Mouse (Mus musculus) CH12.LX (cell line): ENCODE measurements around the gene Cyp1a1. TPM values are rescaled to one million over a fixed set of nuclear protein-coding genes. Genes with fewer than 3 reads are reported as not detected.
A peak's percentile ranks its signal among the peaks of the same experiment; 100 is the strongest.

Experiments used
- DNase-seq: peaks from one replicate; pipeline ENCODE4 v3.0.0-alpha.2; 2013; ENCODE audit errors: extremely low read depth
- H3K27ac ChIP-seq: 2 replicates; pipeline ENCODE4 v1.5.1; 2012; ENCODE audit warnings: low read depth, mild to moderate bottlenecking, control low read depth, moderate library complexity; ENCODE audit not compliant: insufficient read depth
- H3K27me3 ChIP-seq: replicated peaks from 2 replicates; pipeline ENCODE3; 2012; ENCODE audit warnings: inconsistent platforms
- H3K36me3 ChIP-seq, 2 experiments: replicated peaks in 1 of 2; 2 replicates each; pipeline versions ENCODE3 to v1.6.1; 2012; ENCODE audit warnings: inconsistent platforms in 1 of 2, low read length in 1 of 2, mild to moderate bottlenecking in 1 of 2, mixed read lengths in 1 of 2, moderate library complexity in 1 of 2; ENCODE audit not compliant: control insufficient read depth in 1 of 2, insufficient read depth in 1 of 2
- H3K4me1 ChIP-seq, 2 experiments: 2 replicates each; pipeline ENCODE4 v1.6.1; 2012; ENCODE audit warnings: inconsistent platforms in 1 of 2, moderate library complexity in 1 of 2; ENCODE audit not compliant: insufficient read depth in 2 of 2, control insufficient read depth in 1 of 2
- H3K4me2 ChIP-seq: 2 replicates; pipeline ENCODE4 v1.6.1; 2012; ENCODE audit warnings: low read depth, mild to moderate bottlenecking, control low read depth; ENCODE audit not compliant: poor library complexity, insufficient read depth, severe bottlenecking
- H3K4me3 ChIP-seq, 3 experiments: fragments of 150-350 bp in 1 of 3; sonication (generic) in 1 of 3; replicated peaks in 1 of 3; 2 replicates each; pipeline versions ENCODE3 to v1.5.1; 2011 to 2012; ENCODE audit warnings: low read depth in 2 of 3, low read length in 2 of 3, mild to moderate bottlenecking in 2 of 3, moderate library complexity in 2 of 3, control low read depth in 1 of 3, improper control_type of control experiment in 1 of 3, inconsistent platforms in 1 of 3, mixed read lengths in 1 of 3; ENCODE audit not compliant: poor library complexity in 1 of 3
- H3K79me2 ChIP-seq: replicated peaks from 2 replicates; pipeline ENCODE4 v1.6.1; 2012; ENCODE audit warnings: mild to moderate bottlenecking, moderate library complexity; ENCODE audit not compliant: control insufficient read depth, poor library complexity, insufficient read depth, severe bottlenecking; ENCODE audit errors: extremely low read depth
- H3K9ac ChIP-seq: 2 replicates; pipeline ENCODE4 v1.6.1; 2012; ENCODE audit warnings: low read depth, mild to moderate bottlenecking, control low read depth, moderate library complexity; ENCODE audit not compliant: insufficient read depth
- H3K9me3 ChIP-seq: replicated peaks from 2 replicates; pipeline ENCODE3; 2012; ENCODE audit warnings: low read length, inconsistent platforms, mixed read lengths
- CHD1 ChIP-seq: IDR thresholded peaks from 2 replicates; pipeline ENCODE4 v1.6.1; 2012; ENCODE audit warnings: low read depth, low read length, improper control_type of control experiment, inconsistent platforms
- CHD2 ChIP-seq: IDR thresholded peaks from 2 replicates; pipeline ENCODE4 v1.6.1; 2011; ENCODE audit warnings: low read length, improper control_type of control experiment
- CTCF ChIP-seq, 2 experiments: IDR thresholded peaks in 1 of 2; conservative IDR thresholded peaks in 1 of 2; 2 replicates each; pipeline ENCODE4 v1.5.1; 2011 to 2012; ENCODE audit warnings: low read depth in 2 of 2, low read length in 2 of 2, improper control_type of control experiment in 1 of 2, inconsistent platforms in 1 of 2, mild to moderate bottlenecking in 1 of 2, moderate library complexity in 1 of 2
- E2F4 ChIP-seq: IDR thresholded peaks from 2 replicates; pipeline ENCODE4 v1.6.1; 2011; ENCODE audit warnings: low read depth, low read length, improper control_type of control experiment; ENCODE audit not compliant: insufficient replicate concordance
- ELF1 ChIP-seq: IDR thresholded peaks from 2 replicates; pipeline ENCODE4 v1.6.1; 2014; ENCODE audit warnings: low read depth, mild to moderate bottlenecking, inconsistent platforms, low read length, improper control_type of control experiment
- ETS1 ChIP-seq: conservative IDR thresholded peaks from 2 replicates; pipeline ENCODE4 v1.6.1; 2012; ENCODE audit warnings: low read depth, mild to moderate bottlenecking, inconsistent platforms, low read length, improper control_type of control experiment, moderate library complexity
- GABPA ChIP-seq: IDR thresholded peaks from 2 replicates; pipeline ENCODE4 v1.6.1; 2012; ENCODE audit warnings: low read depth, low read length, improper control_type of control experiment, inconsistent platforms; ENCODE audit not compliant: insufficient replicate concordance
- HCFC1 ChIP-seq: IDR thresholded peaks from 2 replicates; pipeline ENCODE4 v1.6.1; 2012; ENCODE audit warnings: low read depth, mild to moderate bottlenecking, inconsistent platforms, low read length, improper control_type of control experiment
- JUND ChIP-seq: conservative IDR thresholded peaks from 2 replicates; pipeline ENCODE4 v1.6.1; 2011; ENCODE audit warnings: low read depth, low read length, improper control_type of control experiment
- KAT2A ChIP-seq: IDR thresholded peaks from 2 replicates; pipeline ENCODE4 v1.6.1; 2012; ENCODE audit warnings: low read length, improper control_type of control experiment, inconsistent platforms; ENCODE audit not compliant: insufficient replicate concordance
- MAFK ChIP-seq: IDR thresholded peaks from 2 replicates; pipeline ENCODE4 v1.6.1; 2011; ENCODE audit warnings: low read length, improper control_type of control experiment; ENCODE audit not compliant: insufficient replicate concordance
- MAZ ChIP-seq: IDR thresholded peaks from 2 replicates; pipeline ENCODE4 v1.6.1; 2012; ENCODE audit warnings: low read depth, mild to moderate bottlenecking, inconsistent platforms, low read length, improper control_type of control experiment, moderate library complexity
- MXI1 ChIP-seq: IDR thresholded peaks from 2 replicates; pipeline ENCODE4 v1.6.1; 2011; ENCODE audit warnings: mild to moderate bottlenecking, low read depth, low read length, improper control_type of control experiment
- MYC ChIP-seq: IDR thresholded peaks from 2 replicates; pipeline ENCODE4 v1.6.1; 2011; ENCODE audit warnings: low read depth, mild to moderate bottlenecking, improper control_type of control experiment, low read length
- PAX5 ChIP-seq: IDR thresholded peaks from 2 replicates; pipeline ENCODE4 v1.6.1; 2012; ENCODE audit warnings: low read length, inconsistent platforms, mixed read lengths
- POLR2AphosphoS2 ChIP-seq: IDR thresholded peaks from 2 replicates; pipeline ENCODE4 v1.6.1; 2011; ENCODE audit warnings: low read depth, low read length, improper control_type of control experiment
- RCOR1 ChIP-seq: conservative IDR thresholded peaks from 2 replicates; pipeline ENCODE4 v1.6.1; 2012; ENCODE audit warnings: low read depth, mild to moderate bottlenecking, inconsistent platforms, low read length, improper control_type of control experiment
- SIN3A ChIP-seq: IDR thresholded peaks from 2 replicates; pipeline ENCODE4 v1.6.1; 2012; ENCODE audit warnings: low read length, improper control_type of control experiment, inconsistent platforms
- TBP ChIP-seq: conservative IDR thresholded peaks from 2 replicates; pipeline ENCODE4 v1.6.1; 2011; ENCODE audit warnings: low read depth, low read length, improper control_type of control experiment
- USF1 ChIP-seq: IDR thresholded peaks from 2 replicates; pipeline ENCODE4 v1.6.1; 2014; ENCODE audit warnings: low read depth, mild to moderate bottlenecking, inconsistent platforms, low read length, improper control_type of control experiment
- USF2 ChIP-seq: conservative IDR thresholded peaks from 2 replicates; pipeline ENCODE4 v1.6.1; 2011; ENCODE audit warnings: low read depth, low read length, improper control_type of control experiment
- dilution Hi-C: fragments of 300-500 bp; cut with MboI; formaldehyde crosslinking; loops from 2 replicates; pipeline ENCODE4 v1.14.3; 2020; ENCODE audit warnings: low sequenced_read_pairs; ENCODE audit not compliant: extremely low pct_unique_long_range_greater_than_20kb, extremely low pct_ligation_motif_present
- in situ Hi-C: fragments of 300-500 bp; cut with MboI; formaldehyde crosslinking; loops from 3 replicates; pipeline ENCODE4 v1.14.3; 2019; ENCODE audit warnings: low sequenced_read_pairs, low pct_ligation_motif_present, low pct_unique_long_range_greater_than_20kb, mixed read lengths
- polyA plus RNA-seq: library from polyadenylated mRNA; unstranded; fragments of >175 nt; gene quantifications from 2 replicates; pipeline ENCODE4 v1.2.1, GENCODE M21; 2012; ENCODE audit warnings: low read depth; ENCODE audit not compliant: insufficient read length
- total RNA-seq, 2 experiments: library from RNA; depleted of rRNA; stranded (reverse); fragments of 300-350 nt in 1 of 2; fragments of >200 nt in 1 of 2; gene quantifications; 2 replicates each; pipeline ENCODE4 v1.2.3; 2012 to 2014

Cyp1a1 gene
- total and polyA plus RNA-seq, 3 experiments: 0.11 to 0.13 TPM; not detected in 1

DNA sequence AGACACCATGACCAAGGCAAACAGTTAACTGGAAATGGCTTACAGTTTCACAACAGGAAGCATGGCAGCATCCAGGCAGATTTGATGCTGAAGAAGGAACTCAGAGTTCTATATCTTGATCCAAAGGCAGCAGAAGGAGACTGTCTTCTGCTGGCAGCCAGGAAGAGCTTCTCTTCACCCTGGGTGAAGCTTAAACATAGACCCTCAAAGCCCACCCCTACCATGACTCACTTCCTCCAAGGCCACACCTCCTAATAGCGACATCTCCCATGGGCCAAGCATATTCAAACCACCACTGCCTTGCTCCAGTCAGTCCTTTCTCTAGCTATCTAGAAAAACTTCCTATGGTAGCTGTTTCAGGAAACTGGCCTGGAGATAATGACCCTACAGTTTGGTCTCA is 59.3 kb downstream of the Cyp1a1 start:
- in situ Hi-C loops: no loop called here
- TF ChIP-seq RCOR1 (no peak), CTCF (conservative IDR thresholded peaks at IDR 0.05 in 1 of 2, IDR thresholded peaks at IDR 0.05 in 1 of 2; ENCODE audit: low read depth in 2 of 2, low read length in 2 of 2) (no peak), MYC (no peak), MAZ (no peak), ETS1 (no peak), KAT2A (no peak)
- dilution Hi-C loops: no loop called here
- H3K4me3 ChIP-seq: no peak overlapping the region
- H3K9me3 ChIP-seq: peaks cover 4% of the 10 kb centered on the region
- H3K27me3 ChIP-seq: no peaks in the 10 kb centered on the region
- no peaks in the 10 kb centered on the region for H3K79me2 ChIP-seq
- H3K9ac ChIP-seq: no peak overlapping the region
- no peak overlapping the region for H3K27ac ChIP-seq
- peaks cover 85 to 97% of the 10 kb centered on the region in 2 experiments for H3K36me3 ChIP-seq
- H3K4me2 ChIP-seq: no peak overlapping the region
- no peak for DNase-seq
- H3K4me1 ChIP-seq: peaks cover 2 to 8% of the 10 kb centered on the region in 2 experiments; a peak in 3 of 4 replicates

- H3K4me2 ChIP-seq: no peak overlapping the region
- DNase-seq: no peak
- no peaks in the 10 kb centered on the region for H3K79me2 ChIP-seq
- H3K9ac ChIP-seq: no peak overlapping the region
- peaks cover 4% of the 10 kb centered on the region for H3K9me3 ChIP-seq
- no peak overlapping the region for H3K27ac ChIP-seq
- no peaks in the 10 kb centered on the region for H3K27me3 ChIP-seq
- H3K4me3 ChIP-seq: no peak overlapping the region
- 0 out of 2 replicates have a peak, but pooled peaks have one; percentile 3 for TF ChIP-seq POLR2AphosphoS2
- TF ChIP-seq MYC: no peak
- in situ Hi-C loops: no loop called here
- dilution Hi-C loops: no loop called here
- H3K36me3 ChIP-seq: peaks cover 87 to 97% of the 10 kb centered on the region in 2 experiments
- H3K4me1 ChIP-seq: peaks cover 2 to 8% of the 10 kb centered on the region in 2 experiments; a peak in 3 of 4 replicates
Measured at GRCm38 (mm10) chr9:57748137-57748536, 60.4 kb downstream of the Cyp1a1 start.

- dilution Hi-C loops: no loop called here
- Histone ChIP-seq H3K27ac (no peak overlapping the region), H3K79me2 (no peaks in the 10 kb centered on the region), H3K27me3 (no peaks in the 10 kb centered on the region), H3K4me1 (peaks cover 2 to 8% of the 10 kb centered on the region in 2 experiments; a peak in 3 of 4 replicates), H3K4me2 (no peak overlapping the region), H3K4me3 (no peak overlapping the region), H3K9me3 (peaks cover 4% of the 10 kb centered on the region), H3K36me3 (peaks cover 89 to 98% of the 10 kb centered on the region in 2 experiments), H3K9ac (no peak overlapping the region)
- DNase-seq: no peak
- no peak for TF ChIP-seq JUND
- no peak for TF ChIP-seq ELF1
- TF ChIP-seq GABPA: no peak
- no peak for TF ChIP-seq MAFK
- TF ChIP-seq CTCF (conservative IDR thresholded peaks at IDR 0.05 in 1 of 2, IDR thresholded peaks at IDR 0.05 in 1 of 2; ENCODE audit: low read depth in 2 of 2, low read length in 2 of 2): no peak
- no peak for TF ChIP-seq HCFC1
- TF ChIP-seq E2F4: no peak
- TF ChIP-seq USF1: no peak
- TF ChIP-seq PAX5: no peak
- no peak for TF ChIP-seq ETS1
- no peak for TF ChIP-seq USF2
- no peak for TF ChIP-seq SIN3A
- no peak for TF ChIP-seq CHD2
- no peak for TF ChIP-seq MXI1
- no peak for TF ChIP-seq CHD1
- no peak for TF ChIP-seq TBP
- in situ Hi-C loops: no loop called here
Measured at GRCm38 (mm10) chr9:57748831-57749230, 61.1 kb downstream of the Cyp1a1 start.
